Mouse (Mus musculus): ENCODE results near the gene Mrc2. TPM values are rescaled to one million over a fixed set of nuclear protein-coding genes. Genes with fewer than 3 reads are reported as not detected.

Mrc2 gene
- total RNA-seq, 2 experiments from 2014 or later = 4.7 to 7.4 TPM

GRCm38 (mm10) chr11:105350643-105351042 is 58.2 kb downstream of the Mrc2 start:
- no peak for DNase-seq

GRCm38 (mm10) chr11:105352152-105352551 is 59.7 kb downstream of the Mrc2 start:
- no peak for DNase-seq

GRCm38 (mm10) chr11:105352954-105353890 is 60.8 kb downstream of the Mrc2 start:
- no peak for DNase-seq

GRCm38 (mm10) chr11:105353891-105354280 is 61.4 kb downstream of the Mrc2 start:
- DNase-seq = no peak

GRCm38 (mm10) chr11:105356301-105356700 is 63.9 kb downstream of the Mrc2 start:
- no peak for DNase-seq

GRCm38 (mm10) chr11:105362041-105362765 is 69.8 kb downstream of the Mrc2 start:
- DNase-seq = no peak

- DNase-seq = peak; percentile 81 to 86
Observed at GRCm38 (mm10) chr11:105362946-105363597, 70.6 kb downstream of the Mrc2 start.

GRCm38 (mm10) chr11:105363598-105364385 is 71.3 kb downstream of the Mrc2 start:
- DNase-seq = peak in 1 of 2 experiments; percentile 49

- peak; percentile 40 to 54 for DNase-seq
Observed at GRCm38 (mm10) chr11:105364386-105365065, 72.1 kb downstream of the Mrc2 start.

- DNase-seq = no peak
Observed at GRCm38 (mm10) chr11:105365611-105366010, 73.2 kb downstream of the Mrc2 start.

GRCm38 (mm10) chr11:105366051-105366450 is 73.6 kb downstream of the Mrc2 start:
- no peak for DNase-seq

- DNase-seq = no peak
Observed at GRCm38 (mm10) chr11:105367163-105367562, 74.7 kb downstream of the Mrc2 start.

GRCm38 (mm10) chr11:105368833-105369232 is 76.4 kb downstream of the Mrc2 start:
- no peak for DNase-seq

GRCm38 (mm10) chr11:105369526-105370386 is 77.3 kb downstream of the Mrc2 start:
- DNase-seq = no peak

- no peak for DNase-seq
Observed at GRCm38 (mm10) chr11:105371818-105372217, 79.4 kb downstream of the Mrc2 start.

- no peak for DNase-seq
Observed at GRCm38 (mm10) chr11:105373881-105374280, 81.4 kb downstream of the Mrc2 start.

- DNase-seq = no peak
Observed at GRCm38 (mm10) chr11:105374526-105375175, 82.2 kb downstream of the Mrc2 start.

GRCm38 (mm10) chr11:105375821-105376235 is 83.4 kb downstream of the Mrc2 start:
- DNase-seq = no peak

GRCm38 (mm10) chr11:105385266-105385665 is 92.8 kb downstream of the Mrc2 start:
- peak in 1 of 2 experiments; percentile 15 for DNase-seq

- DNase-seq = no peak
Observed at GRCm38 (mm10) chr11:105388636-105389035, 96.2 kb downstream of the Mrc2 start.
